Mouse (Mus musculus): Measurements from ENCODE around the gene Dnm1.

Gene Dnm1

GRCm38 (mm10) chr2:32340836-32341633 is 12.1 kb downstream of the Dnm1 start:
- DNase-seq (ENCODE audit: low spot score in 2 of 2) = no peak

- no peak for DNase-seq (ENCODE audit: low spot score in 2 of 2)
These were observed 13.1 kb downstream of the Dnm1 start for GRCm38 (mm10) chr2:32339912-32340642.

- DNase-seq (ENCODE audit: low spot score in 2 of 2) = no peak
These were observed 17.2 kb downstream of the Dnm1 start for GRCm38 (mm10) chr2:32335888-32336287.

GRCm38 (mm10) chr2:32332159-32332558 is 21.0 kb downstream of the Dnm1 start:
- no peak for DNase-seq (ENCODE audit: low spot score in 2 of 2)

- DNase-seq (ENCODE audit: low spot score in 2 of 2) = no peak
These were observed 23.6 kb downstream of the Dnm1 start for GRCm38 (mm10) chr2:32329531-32329930.

- no peak for DNase-seq (ENCODE audit: low spot score in 2 of 2)
These were observed 24.2 kb downstream of the Dnm1 start for GRCm38 (mm10) chr2:32328911-32329460.

- DNase-seq (ENCODE audit: low spot score in 2 of 2) = no peak
These were observed 25.9 kb downstream of the Dnm1 start for GRCm38 (mm10) chr2:32327200-32327599.

- DNase-seq (ENCODE audit: low spot score in 2 of 2) = no peak
These were observed 27.8 kb downstream of the Dnm1 start for GRCm38 (mm10) chr2:32325342-32325741.

- no peak for DNase-seq (ENCODE audit: low spot score in 2 of 2)
These were observed 28.8 kb downstream of the Dnm1 start for GRCm38 (mm10) chr2:32324322-32324721.

GRCm38 (mm10) chr2:32322754-32323741 is 30.1 kb downstream of the Dnm1 start:
- no peak for DNase-seq (ENCODE audit: low spot score in 2 of 2)

- no peak for DNase-seq (ENCODE audit: low spot score in 2 of 2)
These were observed 31.4 kb downstream of the Dnm1 start for GRCm38 (mm10) chr2:32321591-32322298.

GRCm38 (mm10) chr2:32320721-32321120 is 32.4 kb downstream of the Dnm1 start:
- DNase-seq (ENCODE audit: low spot score in 2 of 2) = no peak

GRCm38 (mm10) chr2:32319586-32320580 is 33.3 kb downstream of the Dnm1 start:
- no peak for DNase-seq (ENCODE audit: low spot score in 2 of 2)

- DNase-seq (ENCODE audit: low spot score in 2 of 2) = no peak
These were observed 34.2 kb downstream of the Dnm1 start for GRCm38 (mm10) chr2:32318709-32319585.

- no peak for DNase-seq (ENCODE audit: low spot score in 2 of 2)
These were observed 35.2 kb downstream of the Dnm1 start for GRCm38 (mm10) chr2:32317791-32318417.

GRCm38 (mm10) chr2:32316887-32317656 is 36.1 kb downstream of the Dnm1 start:
- no peak for DNase-seq (ENCODE audit: low spot score in 2 of 2)

- no peak for DNase-seq (ENCODE audit: low spot score in 2 of 2)
These were observed 37.4 kb downstream of the Dnm1 start for GRCm38 (mm10) chr2:32315751-32316150.

Measured in natural killer cell, adult 2 months (primary cell).